10 mouse cellular contexts compared by ENCODE assay signal in the genomic region with DNA sequence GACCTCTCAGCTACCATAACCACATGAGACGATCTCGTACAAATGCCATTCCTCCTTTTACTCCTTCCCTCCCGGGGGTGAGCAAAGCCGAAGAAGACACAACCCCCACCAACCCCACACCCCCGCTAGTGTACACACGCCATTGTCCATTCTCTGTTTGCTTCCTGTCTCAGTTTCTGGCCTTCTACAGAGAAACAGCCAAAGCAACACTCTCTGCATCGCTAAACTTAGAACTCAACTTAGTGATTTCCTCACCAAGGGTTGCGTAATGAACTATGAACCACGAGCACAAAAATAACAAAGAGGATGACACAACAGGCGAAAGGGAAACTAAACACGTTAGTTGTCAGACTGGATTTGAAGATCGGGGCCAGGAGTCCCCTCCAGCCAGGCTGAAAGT. TPM values are rescaled to one million over a fixed set of nuclear protein-coding genes. Genes with fewer than 3 reads are reported as not detected.
DNase-seq lines count a peak whose midpoint lies in the region; ATAC-seq and TF ChIP-seq lines count a peak whose summit lies in the region.
"Had no signal": no experiment of that assay in that cellular context is flagged by ENCODE, and none has a peak within 500 bp of the region (broad histone marks: within the 10 kb centered on the region; RNA-seq: fewer than 3 reads in every experiment).

No protein-coding gene starts in this region.

- H3K9ac ChIP-seq in heart, embryonic 14.5 days (ENCODE audit: low read length), result no peak overlapping the region
- H3K9ac ChIP-seq in forebrain, embryonic 11.5 days (ENCODE audit: low read length), result no peak overlapping the region
- H3K9ac ChIP-seq: forebrain, postnatal 0 days had no signal

- H3K4me3 ChIP-seq in gastrocnemius, adult 2 months, result peak overlapping the region; percentile 59
- no peak overlapping the region for H3K4me3 ChIP-seq in heart, embryonic 14.5 days (ENCODE audit: control insufficient read depth in 1 of 2, insufficient read depth in 1 of 2, low read depth in 1 of 2, low read length in 2 of 2)
- H3K4me3 ChIP-seq in forebrain, embryonic 11.5 days (ENCODE audit: low read depth, low read length), result no peak overlapping the region

- H3K27me3 ChIP-seq in heart, embryonic 14.5 days (ENCODE audit: control insufficient read depth, insufficient read depth, low read length), result no peaks in the 10 kb centered on the region
- H3K27me3 ChIP-seq in forebrain, embryonic 11.5 days (ENCODE audit: control insufficient read depth, insufficient read depth, low read length), result no peaks in the 10 kb centered on the region

- peak; percentile 23 for DNase-seq in gastrocnemius, adult 2 months
- no peak for DNase-seq in gastrocnemius, postnatal 10 days
- peak; percentile 42 for DNase-seq in lung, postnatal 14 days
- DNase-seq in thymus, postnatal 14 days, result no peak
- no peak for DNase-seq in right cerebral cortex, postnatal 25 days
- no peak for DNase-seq in forebrain, embryonic 11.5 days (ENCODE audit: low spot score)
- DNase-seq: forebrain, postnatal 0 days had no signal

- no peaks in the 10 kb centered on the region for H3K36me3 ChIP-seq in heart, embryonic 14.5 days (ENCODE audit: control insufficient read depth, insufficient read depth, low read length)
- H3K36me3 ChIP-seq in forebrain, embryonic 11.5 days (ENCODE audit: control insufficient read depth, insufficient read depth, low read length), result no peaks in the 10 kb centered on the region

- TF ChIP-seq CTCF in gastrocnemius, adult 2 months (IDR thresholded peaks at IDR 0.05), result no peak

- peaks cover 0 to 3% of the 10 kb centered on the region in 2 experiments; a peak in 2 of 4 replicates for H3K4me1 ChIP-seq in heart, embryonic 14.5 days (ENCODE audit: control insufficient read depth in 2 of 2, insufficient read depth in 2 of 2, low read length in 2 of 2)
- no peaks in the 10 kb centered on the region for H3K4me1 ChIP-seq in forebrain, embryonic 11.5 days (replicated peaks; ENCODE audit: control insufficient read depth, insufficient read depth, low read length)

- intact Hi-C loops in gastrocnemius, adult 2 months (cut with DNase I), result no loop called here

- 45% methylated on average over 12 of the region's 12 CpGs for WGBS in heart, embryonic 14.5 days
- WGBS in forebrain, embryonic 11.5 days, result 83% methylated on average over 12 of the region's 12 CpGs

- peak overlapping the region; percentile 26 for H3K4me2 ChIP-seq in heart, embryonic 14.5 days (ENCODE audit: low read length)
- no peak overlapping the region for H3K4me2 ChIP-seq in forebrain, embryonic 11.5 days (ENCODE audit: low read depth, low read length, severe bottlenecking)

- no peaks in the 10 kb centered on the region for H3K9me3 ChIP-seq in heart, embryonic 14.5 days (ENCODE audit: control insufficient read depth, low read length)
- no peaks in the 10 kb centered on the region for H3K9me3 ChIP-seq in forebrain, embryonic 11.5 days (ENCODE audit: control insufficient read depth, low read length)

- H3K27ac ChIP-seq in gastrocnemius, adult 2 months, result peak overlapping the region; percentile 78
- peak overlapping the region in 1 of 2 experiments; percentile 1; a peak in 2 of 4 replicates for H3K27ac ChIP-seq in heart, embryonic 14.5 days (replicated peaks in 1 of 2; ENCODE audit: control insufficient read depth in 1 of 2, insufficient read depth in 1 of 2, low read depth in 2 of 2, low read length in 2 of 2)
- no peak overlapping the region for H3K27ac ChIP-seq in forebrain, embryonic 11.5 days (ENCODE audit: low read depth, low read length)

- ATAC-seq in CD4-positive, CD25-positive, alpha-beta regulatory T cell, adult 4 months, result peak; percentile 70
- no peak for ATAC-seq in heart, embryonic 14.5 days (ENCODE audit: insufficient number of reproducible peaks, insufficient read depth, low FRiP score, low read depth)
- no peak for ATAC-seq in forebrain, embryonic 11.5 days (replicated peaks; ENCODE audit: low FRiP score)
- ATAC-seq: forebrain, postnatal 0 days had no signal

RNA-seq across cellular contexts. Expression of a gene that starts 14.8 kb away (rescaled TPM):
- total RNA-seq in gastrocnemius, adult 2 months (2021), result not detected
- total RNA-seq in gastrocnemius, postnatal 10 days (2021), result not detected
- polyA plus RNA-seq in CD4-positive, CD25-positive, alpha-beta regulatory T cell, adult 4 months (2017; shearing (Covaris generic)), result not detected
- not detected in 2 replicates for polyA plus RNA-seq in heart, embryonic 14.5 days (2014; fragmentation: Nextera tagmentation; extraction: Ambion mirVana)
- not detected in 2 replicates for polyA plus RNA-seq in forebrain, embryonic 11.5 days (2014; fragmentation: Nextera tagmentation; extraction: Ambion mirVana)
- total RNA-seq: ES-E14; forebrain, postnatal 0 days had no signal
- polyA plus RNA-seq: forebrain, postnatal 0 days had no signal

RNA-seq across cellular contexts. Expression of a gene that starts 20.7 kb away (rescaled TPM):
- total RNA-seq in gastrocnemius, adult 2 months (2021), result not detected
- not detected for total RNA-seq in gastrocnemius, postnatal 10 days (2021)
- not detected for polyA plus RNA-seq in CD4-positive, CD25-positive, alpha-beta regulatory T cell, adult 4 months (2017; shearing (Covaris generic))
- not detected in 2 replicates for polyA plus RNA-seq in heart, embryonic 14.5 days (2014; fragmentation: Nextera tagmentation; extraction: Ambion mirVana)
- not detected in 2 replicates for polyA plus RNA-seq in forebrain, embryonic 11.5 days (2014; fragmentation: Nextera tagmentation; extraction: Ambion mirVana)
- total RNA-seq: ES-E14; forebrain, postnatal 0 days had no signal
- polyA plus RNA-seq: forebrain, postnatal 0 days had no signal

RNA-seq across cellular contexts. Expression of a gene that starts 34.3 kb away (rescaled TPM):
- total RNA-seq in gastrocnemius, adult 2 months (2021), result not detected
- not detected for total RNA-seq in gastrocnemius, postnatal 10 days (2021)
- not detected for polyA plus RNA-seq in CD4-positive, CD25-positive, alpha-beta regulatory T cell, adult 4 months (2017; shearing (Covaris generic))
- polyA plus RNA-seq in heart, embryonic 14.5 days (2014; fragmentation: Nextera tagmentation; extraction: Ambion mirVana), result not detected in 2 replicates
- polyA plus RNA-seq in forebrain, embryonic 11.5 days (2014; fragmentation: Nextera tagmentation; extraction: Ambion mirVana), result not detected in 2 replicates
- total RNA-seq: ES-E14; forebrain, postnatal 0 days had no signal
- polyA plus RNA-seq: forebrain, postnatal 0 days had no signal

RNA-seq across cellular contexts. Expression of a gene that starts 54.9 kb away (rescaled TPM):
- total RNA-seq in gastrocnemius, adult 2 months (2021), result not detected
- total RNA-seq in gastrocnemius, postnatal 10 days (2021), result not detected
- not detected for polyA plus RNA-seq in CD4-positive, CD25-positive, alpha-beta regulatory T cell, adult 4 months (2017; shearing (Covaris generic))
- polyA plus RNA-seq in heart, embryonic 14.5 days (2014; fragmentation: Nextera tagmentation; extraction: Ambion mirVana), result not detected in 2 replicates
- not detected in 2 replicates for polyA plus RNA-seq in forebrain, embryonic 11.5 days (2014; fragmentation: Nextera tagmentation; extraction: Ambion mirVana)
- total RNA-seq: ES-E14; forebrain, postnatal 0 days had no signal
- polyA plus RNA-seq: forebrain, postnatal 0 days had no signal

Comparison
In these comparisons a context has a peak if more than half of its experiments do, and no peak if none do; other contexts are left out.
1. DNase-seq: peak in gastrocnemius, adult 2 months (single experiment) and lung, postnatal 14 days (single experiment); none in gastrocnemius, postnatal 10 days (single experiment), thymus, postnatal 14 days (single experiment), right cerebral cortex, postnatal 25 days (single experiment) and forebrain, embryonic 11.5 days (single experiment).